Mouse (Mus musculus): ENCODE data around the gene Park7. TPM values are rescaled to one million over a fixed set of nuclear protein-coding genes. Genes with fewer than 3 reads are reported as not detected.
A peak's percentile ranks its signal among the peaks of the same experiment; 100 is the strongest.

The Park7 gene
- polyA plus RNA-seq, 1 experiment from 2014 or later = 371 TPM

- no peak for ATAC-seq
- Histone ChIP-seq H3K27me3 (ENCODE audit: control insufficient read depth, insufficient read depth, low read depth, low read length) (no peaks in the 10 kb centered on the region), H3K9ac (ENCODE audit: low read depth, low read length) (no peak overlapping the region), H3K4me1 (ENCODE audit: control insufficient read depth, insufficient read depth, low read length) (no peaks in the 10 kb centered on the region), H3K4me2 (ENCODE audit: low read length) (no peak overlapping the region), H3K4me3 (ENCODE audit: low read depth, low read length) (no peak overlapping the region), H3K36me3 (ENCODE audit: control insufficient read depth, insufficient read depth, low read length) (peaks cover 19% of the 10 kb centered on the region), H3K27ac (ENCODE audit: low read length) (no peak overlapping the region), H3K9me3 (replicated peaks; ENCODE audit: control insufficient read depth, low read length, poor library complexity, severe bottlenecking) (no peaks in the 10 kb centered on the region)
Observed at GRCm38 (mm10) chr4:150865371-150865770, 48.9 kb downstream of the Park7 start.

DNA sequence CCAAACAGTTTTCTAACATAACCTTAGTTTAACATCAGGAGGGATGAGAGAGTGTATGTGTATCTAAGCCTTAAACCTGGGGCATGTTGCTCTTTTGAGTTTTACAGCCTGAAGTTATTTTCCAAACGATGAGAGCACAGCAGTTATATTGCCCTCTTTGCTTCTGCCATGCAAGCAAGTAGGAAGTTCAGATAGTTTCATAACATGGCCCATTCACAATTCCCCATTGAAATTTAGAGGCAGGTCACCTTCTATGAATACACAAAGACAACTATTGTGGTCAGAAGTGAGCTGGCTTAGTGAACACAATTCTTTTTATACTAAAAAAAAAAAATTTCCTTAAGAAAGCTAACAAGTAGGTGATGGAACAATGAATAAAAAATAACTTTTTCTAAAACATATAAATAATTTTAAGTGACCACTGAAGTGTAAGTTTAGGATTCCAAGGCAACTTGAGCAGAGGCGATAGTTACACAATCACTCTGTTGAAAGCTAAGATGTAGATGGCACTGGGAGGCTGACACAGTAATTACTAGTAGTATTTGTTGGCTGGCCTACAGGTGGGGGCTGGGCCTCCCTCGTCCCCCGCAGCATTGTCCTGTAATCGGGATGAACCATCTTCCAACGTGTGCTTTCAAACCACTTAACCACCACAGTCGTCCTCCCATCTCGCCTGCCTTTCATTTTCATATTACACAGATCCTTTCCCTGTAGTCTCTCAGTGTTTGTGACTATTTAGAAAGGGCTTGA lies 51.4 kb downstream of the Park7 start:
- Histone ChIP-seq H3K36me3 (ENCODE audit: control insufficient read depth, insufficient read depth, low read length) (peaks cover 15% of the 10 kb centered on the region), H3K9me3 (replicated peaks; ENCODE audit: control insufficient read depth, low read length, poor library complexity, severe bottlenecking) (no peaks in the 10 kb centered on the region), H3K4me1 (ENCODE audit: control insufficient read depth, insufficient read depth, low read length) (no peaks in the 10 kb centered on the region; the same call in 1 of the 2 replicates), H3K9ac (ENCODE audit: low read depth, low read length) (no peak overlapping the region), H3K4me3 (ENCODE audit: low read depth, low read length) (no peak overlapping the region), H3K27ac (ENCODE audit: low read length) (no peak overlapping the region), H3K4me2 (ENCODE audit: low read length) (no peak overlapping the region), H3K27me3 (ENCODE audit: control insufficient read depth, insufficient read depth, low read depth, low read length) (no peaks in the 10 kb centered on the region)
- no peak for ATAC-seq
- WGBS = 63% methylated on average over 8 of the region's 8 CpGs

GRCm38 (mm10) chr4:150861161-150861560 lies 53.1 kb downstream of the Park7 start:
- no peak for ATAC-seq
- H3K36me3 ChIP-seq (ENCODE audit: control insufficient read depth, insufficient read depth, low read length) = 0 out of 2 replicates have a peak, but pooled peaks cover 2% of the 10 kb centered on the region
- H3K4me2 ChIP-seq (ENCODE audit: low read length) = no peak overlapping the region

DNA sequence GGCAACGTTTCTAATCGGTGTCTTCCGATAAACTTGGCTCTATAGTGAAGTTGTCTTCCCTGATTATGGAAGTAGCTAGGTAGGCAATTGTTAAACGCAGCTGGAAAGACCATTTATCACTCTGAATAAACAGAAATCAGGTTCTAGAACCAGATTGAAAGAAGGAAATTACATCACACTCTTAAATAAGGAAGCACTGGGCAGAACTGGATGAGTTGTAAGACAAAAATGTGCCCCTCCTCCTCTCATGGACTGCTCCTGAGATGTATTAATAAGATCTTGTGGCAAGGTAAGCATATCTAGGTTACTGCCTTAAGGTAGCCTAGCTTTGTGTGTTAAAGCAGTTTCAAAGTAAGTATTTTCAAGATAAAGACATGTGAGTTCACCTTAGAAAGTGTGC lies 53.7 kb downstream of the Park7 start:
- no peak overlapping the region for H3K4me3 ChIP-seq (ENCODE audit: low read depth, low read length)
- WGBS = 93% methylated on average over 4 of the region's 4 CpGs
- 0 out of 2 replicates have a peak, but pooled peaks cover 2% of the 10 kb centered on the region for H3K36me3 ChIP-seq (ENCODE audit: control insufficient read depth, insufficient read depth, low read length)
- no peak for ATAC-seq
- no peaks in the 10 kb centered on the region for H3K27me3 ChIP-seq (ENCODE audit: control insufficient read depth, insufficient read depth, low read depth, low read length)
- no peak overlapping the region for H3K4me2 ChIP-seq (ENCODE audit: low read length)
- no peaks in the 10 kb centered on the region for H3K9me3 ChIP-seq (replicated peaks; ENCODE audit: control insufficient read depth, low read length, poor library complexity, severe bottlenecking)
- peaks cover 10% of the 10 kb centered on the region for H3K4me1 ChIP-seq (ENCODE audit: control insufficient read depth, insufficient read depth, low read length)
- H3K27ac ChIP-seq (ENCODE audit: low read length) = no peak overlapping the region
- no peak overlapping the region for H3K9ac ChIP-seq (ENCODE audit: low read depth, low read length)

More at GRCm38 (mm10) chr4:150861161-150861560, 53.1 kb downstream of the Park7 start:
- Histone ChIP-seq H3K4me3 (ENCODE audit: low read depth, low read length) (no peak overlapping the region), H3K27ac (ENCODE audit: low read length) (no peak overlapping the region), H3K27me3 (ENCODE audit: control insufficient read depth, insufficient read depth, low read depth, low read length) (no peaks in the 10 kb centered on the region), H3K9me3 (replicated peaks; ENCODE audit: control insufficient read depth, low read length, poor library complexity, severe bottlenecking) (no peaks in the 10 kb centered on the region), H3K4me1 (ENCODE audit: control insufficient read depth, insufficient read depth, low read length) (peaks cover 7% of the 10 kb centered on the region), H3K9ac (ENCODE audit: low read depth, low read length) (no peak overlapping the region)
- WGBS = 66% methylated on average over 2 of the region's 2 CpGs

GRCm38 (mm10) chr4:150855346-150855745 lies 58.9 kb downstream of the Park7 start:
- no peaks in the 10 kb centered on the region for H3K9me3 ChIP-seq (replicated peaks; ENCODE audit: control insufficient read depth, low read length, poor library complexity, severe bottlenecking)
- peak overlapping the region; percentile 86 for H3K4me2 ChIP-seq (ENCODE audit: low read length)
- peaks cover 16% of the 10 kb centered on the region for H3K4me1 ChIP-seq (ENCODE audit: control insufficient read depth, insufficient read depth, low read length)
- H3K27me3 ChIP-seq (ENCODE audit: control insufficient read depth, insufficient read depth, low read depth, low read length) = no peaks in the 10 kb centered on the region
- H3K4me3 ChIP-seq (ENCODE audit: low read depth, low read length) = peak overlapping the region; percentile 91
- H3K36me3 ChIP-seq (ENCODE audit: control insufficient read depth, insufficient read depth, low read length) = no peaks in the 10 kb centered on the region
- peak overlapping the region; percentile 97 for H3K27ac ChIP-seq (ENCODE audit: low read length)
- WGBS = under 1% methylated on average over 24 of the region's 43 CpGs
- peak overlapping the region; percentile 96 for H3K9ac ChIP-seq (ENCODE audit: low read depth, low read length)
- no peak; the same call in 1 of the 2 replicates for ATAC-seq

- under 1% methylated on average over 58 of the region's 59 CpGs for WGBS
Observed at GRCm38 (mm10) chr4:150854839-150855246, 59.4 kb downstream of the Park7 start.

GRCm38 (mm10) chr4:150853680-150854461 lies 60.4 kb downstream of the Park7 start, which contains the start of gene Errfi1:
Errfi1 (plus strand) TSS chr4:150853919.
- peak within 1 kb of the TSS; percentile 67 for H3K9ac ChIP-seq (ENCODE audit: low read depth, low read length)
- H3K4me3 ChIP-seq (ENCODE audit: low read depth, low read length) = peak within 1 kb of the TSS; percentile 91
- H3K9me3 ChIP-seq (replicated peaks; ENCODE audit: control insufficient read depth, low read length, poor library complexity, severe bottlenecking) = no peaks in the 10 kb centered on the region
- H3K4me1 ChIP-seq (ENCODE audit: control insufficient read depth, insufficient read depth, low read length) = peaks cover 16% of the 10 kb centered on the region
- H3K27ac ChIP-seq (ENCODE audit: low read length) = peak within 1 kb of the TSS; percentile 60; the same call in 1 of the 2 replicates
- no peaks in the 10 kb centered on the region for H3K36me3 ChIP-seq (ENCODE audit: control insufficient read depth, insufficient read depth, low read length)
- WGBS = 55% methylated on average over 13 of the region's 13 CpGs
- H3K27me3 ChIP-seq (ENCODE audit: control insufficient read depth, insufficient read depth, low read depth, low read length) = no peaks in the 10 kb centered on the region
- ATAC-seq = peak; percentile 27
- H3K4me2 ChIP-seq (ENCODE audit: low read length) = peak within 1 kb of the TSS; percentile 86

More at GRCm38 (mm10) chr4:150854839-150855246, 59.4 kb downstream of the Park7 start:
- Histone ChIP-seq H3K27me3 (ENCODE audit: control insufficient read depth, insufficient read depth, low read depth, low read length) (no peaks in the 10 kb centered on the region), H3K4me1 (ENCODE audit: control insufficient read depth, insufficient read depth, low read length) (peaks cover 16% of the 10 kb centered on the region), H3K4me2 (ENCODE audit: low read length) (peak overlapping the region; percentile 86), H3K36me3 (ENCODE audit: control insufficient read depth, insufficient read depth, low read length) (no peaks in the 10 kb centered on the region), H3K9me3 (replicated peaks; ENCODE audit: control insufficient read depth, low read length, poor library complexity, severe bottlenecking) (no peaks in the 10 kb centered on the region), H3K9ac (ENCODE audit: low read depth, low read length) (peak overlapping the region; percentile 96), H3K27ac (ENCODE audit: low read length) (peak overlapping the region; percentile 97), H3K4me3 (ENCODE audit: low read depth, low read length) (peak overlapping the region; percentile 91)
- peak; percentile 97 for ATAC-seq

DNA sequence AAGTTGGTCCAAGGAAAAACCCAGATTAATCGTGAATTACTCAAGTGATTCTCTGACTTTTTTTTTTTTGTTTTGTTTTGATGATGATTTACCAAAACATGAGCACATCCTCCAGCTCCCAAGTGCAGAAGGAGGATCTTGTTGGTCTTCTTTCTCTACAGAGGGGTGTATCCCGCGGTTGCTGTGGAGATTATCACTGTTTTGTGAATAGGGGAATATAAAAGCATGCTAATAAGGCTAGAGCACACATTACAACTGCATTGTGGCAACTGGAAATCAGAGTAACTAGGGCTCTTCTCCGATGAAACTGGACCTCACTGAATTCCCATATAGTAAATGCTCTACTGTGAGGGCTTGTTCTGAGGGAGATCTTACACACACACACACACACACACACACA lies 61.8 kb downstream of the Park7 start:
- Histone ChIP-seq H3K36me3 (ENCODE audit: control insufficient read depth, insufficient read depth, low read length) (no peaks in the 10 kb centered on the region), H3K4me1 (ENCODE audit: control insufficient read depth, insufficient read depth, low read length) (peaks cover 16% of the 10 kb centered on the region), H3K9me3 (replicated peaks; ENCODE audit: control insufficient read depth, low read length, poor library complexity, severe bottlenecking) (no peaks in the 10 kb centered on the region), H3K4me2 (ENCODE audit: low read length) (no peak overlapping the region), H3K4me3 (ENCODE audit: low read depth, low read length) (no peak overlapping the region), H3K9ac (ENCODE audit: low read depth, low read length) (no peak overlapping the region), H3K27me3 (ENCODE audit: control insufficient read depth, insufficient read depth, low read depth, low read length) (no peaks in the 10 kb centered on the region), H3K27ac (ENCODE audit: low read length) (no peak overlapping the region)
- WGBS = 69% methylated on average over 4 of the region's 4 CpGs
- ATAC-seq = no peak

DNA sequence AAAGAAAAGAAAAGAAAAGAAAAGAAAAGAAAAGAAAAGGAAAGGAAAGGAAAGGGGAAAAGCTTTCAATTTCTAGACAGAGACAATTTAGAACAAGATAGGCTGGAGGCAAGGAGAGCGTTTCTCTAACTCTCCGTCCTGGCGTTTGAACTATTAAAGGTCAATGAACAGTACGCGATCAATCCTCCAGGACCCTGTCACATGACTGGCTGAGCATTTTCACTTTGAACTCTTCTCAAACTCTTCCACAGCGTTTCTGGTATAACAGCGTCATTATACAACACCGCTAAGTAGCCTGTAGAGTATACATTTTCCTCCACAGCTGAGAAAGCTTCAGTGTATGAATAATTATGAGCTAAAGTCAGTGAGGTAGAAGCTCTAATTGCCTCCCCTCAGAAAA lies 62.2 kb downstream of the Park7 start:
- H3K9me3 ChIP-seq (replicated peaks; ENCODE audit: control insufficient read depth, low read length, poor library complexity, severe bottlenecking) = no peaks in the 10 kb centered on the region
- H3K27ac ChIP-seq (ENCODE audit: low read length) = no peak overlapping the region
- H3K4me3 ChIP-seq (ENCODE audit: low read depth, low read length) = no peak overlapping the region

More for the DNA sequence above, 62.2 kb downstream of the Park7 start:
- 55% methylated on average over 8 of the region's 8 CpGs for WGBS
- H3K9ac ChIP-seq (ENCODE audit: low read depth, low read length) = no peak overlapping the region
- no peak for ATAC-seq
- H3K36me3 ChIP-seq (ENCODE audit: control insufficient read depth, insufficient read depth, low read length) = no peaks in the 10 kb centered on the region
- H3K4me2 ChIP-seq (ENCODE audit: low read length) = no peak overlapping the region
- H3K4me1 ChIP-seq (ENCODE audit: control insufficient read depth, insufficient read depth, low read length) = peaks cover 15% of the 10 kb centered on the region
- H3K27me3 ChIP-seq (ENCODE audit: control insufficient read depth, insufficient read depth, low read depth, low read length) = no peaks in the 10 kb centered on the region
